Mouse (Mus musculus): Measurements from ENCODE around the gene Mrtfa.

DNA sequence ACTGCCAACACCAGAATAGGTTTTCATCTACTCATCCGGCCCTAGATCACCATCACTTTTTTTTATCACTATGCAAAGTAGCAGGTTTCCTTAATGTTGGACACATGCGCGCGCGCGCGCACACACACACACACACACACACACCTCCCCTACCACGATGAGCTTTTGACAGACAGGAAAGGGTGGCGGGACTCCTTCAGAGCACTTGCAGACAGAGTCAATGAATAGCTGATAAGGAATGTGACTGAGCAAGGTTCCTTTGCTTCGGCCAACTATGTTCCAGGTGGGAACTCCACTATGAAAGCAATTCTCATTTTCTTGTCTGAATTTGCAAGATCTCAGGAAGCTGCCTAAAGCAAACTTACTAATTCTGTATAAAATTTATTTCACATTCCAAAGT, 22.7 kb downstream of the Mrtfa start:
- TF ChIP-seq CTCF (IDR thresholded peaks at IDR 0.05; ENCODE audit: control insufficient read depth, insufficient read depth, low read length) = no peak
- TF ChIP-seq POLR2A (IDR thresholded peaks at IDR 0.05; ENCODE audit: borderline replicate concordance, control insufficient read depth, low read depth, low read length) = no peak
